Mouse (Mus musculus) midbrain, embryonic 14.5 days (tissue): Measurements from ENCODE around the gene Gpr161. TPM values are rescaled to one million over a fixed set of nuclear protein-coding genes. Genes with fewer than 3 reads are reported as not detected.
"Not testable (repeated sequence)": the region's sequence is repeated elsewhere in the genome, so short reads cannot be mapped to it uniquely, and the experiment has no call there.

Experiments
- ATAC-seq: fragments of 200-750 bp; cut with Nextera tagmentation; 2 replicates; pipeline ENCODE4 v1.8.0; 2017; ENCODE audit warnings: moderate number of reproducible peaks, moderate library complexity; ENCODE audit not compliant: low FRiP score, low TSS enrichment
- DNase-seq: peaks from one replicate; pipeline ENCODE4 v3.0.0-alpha.2; 2015
- H3K27ac ChIP-seq: fragments of 300-500 bp; sonication (generic); replicated peaks from 2 replicates; pipeline ENCODE4 v1.5.1; 2014; ENCODE audit warnings: mild to moderate bottlenecking, low read depth, low read length, moderate library complexity
- H3K27me3 ChIP-seq: fragments of 300-500 bp; sonication (generic); 2 replicates; pipeline ENCODE4 v1.6.1; 2014; ENCODE audit warnings: low read length, control low read depth, mixed read lengths; ENCODE audit not compliant: control insufficient read depth, insufficient read depth
- H3K36me3 ChIP-seq: fragments of 300-500 bp; sonication (generic); 2 replicates; pipeline ENCODE4 v1.6.1; 2014; ENCODE audit warnings: low read length, control low read depth; ENCODE audit not compliant: control insufficient read depth, insufficient read depth
- H3K4me1 ChIP-seq: fragments of 300-500 bp; sonication (generic); 2 replicates; pipeline ENCODE4 v1.6.1; 2014; ENCODE audit warnings: mild to moderate bottlenecking, antibody characterized with exemption, low read length, control low read depth; ENCODE audit not compliant: control insufficient read depth, insufficient read depth
- H3K4me2 ChIP-seq: fragments of 300-500 bp; sonication (generic); 2 replicates; pipeline ENCODE4 v1.6.1; 2014; ENCODE audit warnings: mild to moderate bottlenecking, low read length, moderate library complexity
- H3K4me3 ChIP-seq: fragments of 300-500 bp; sonication (generic); replicated peaks from 2 replicates; pipeline ENCODE4 v1.5.1; 2014; ENCODE audit warnings: low read depth, low read length
- H3K9ac ChIP-seq: fragments of 300-500 bp; sonication (generic); replicated peaks from 2 replicates; pipeline ENCODE4 v1.6.1; 2014; ENCODE audit warnings: mild to moderate bottlenecking, low read length, moderate library complexity
- H3K9me3 ChIP-seq: fragments of 300-500 bp; sonication (generic); 2 replicates; pipeline ENCODE4 v1.6.1; 2016; ENCODE audit warnings: low read length, control low read depth, mixed read lengths; ENCODE audit not compliant: control insufficient read depth
- WGBS: fragments of 180-500 bp; shearing (Covaris S2); extraction: QIAGEN DNeasy Blood & Tissue Kit; methylation state at CpG from one replicate; pipeline ENCODE4 v1.1.7; 2014; 5-methylcytosine and 5-hydroxymethylcytosine counted together
- polyA plus RNA-seq: library from polyadenylated mRNA; unstranded; fragments of >200 nt; fragmentation: Nextera tagmentation; extraction: Ambion mirVana; gene quantifications from 2 replicates; pipeline ENCODE4 v1.2.1, GENCODE M21; 2014

The Gpr161 gene
- polyA plus RNA-seq, 1 experiment from 2014 or later: 6.2 TPM

GRCm38 (mm10) chr1:165321891-165322290 lies 26.3 kb downstream of the Gpr161 start:
- DNase-seq (no peak), ATAC-seq (no peak)
- Histone ChIP-seq H3K36me3 (peaks cover 85% of the 10 kb centered on the region), H3K27me3 (no peaks in the 10 kb centered on the region), H3K4me3 (no peak overlapping the region), H3K27ac (no peak overlapping the region), H3K9ac (no peak overlapping the region), H3K4me2 (no peak overlapping the region), H3K4me1 (no peaks in the 10 kb centered on the region), H3K9me3 (no peaks in the 10 kb centered on the region)
- WGBS: 92% methylated on average over 7 of the region's 7 CpGs

- no peak overlapping the region for H3K4me2 ChIP-seq
- H3K27ac ChIP-seq: no peak overlapping the region
- peaks cover 77% of the 10 kb centered on the region for H3K36me3 ChIP-seq
- WGBS: 87% methylated on average over 7 of the region's 7 CpGs
- no peaks in the 10 kb centered on the region for H3K9me3 ChIP-seq
- H3K9ac ChIP-seq: no peak overlapping the region
- H3K4me1 ChIP-seq: no peaks in the 10 kb centered on the region
- no peak overlapping the region for H3K4me3 ChIP-seq
- no peak for ATAC-seq
- no peak for DNase-seq
- H3K27me3 ChIP-seq: no peaks in the 10 kb centered on the region
These were observed 27.3 kb downstream of the Gpr161 start for GRCm38 (mm10) chr1:165322934-165323333.

- WGBS: 85% methylated on average over 2 of the region's 2 CpGs
- H3K4me2 ChIP-seq: no peak overlapping the region
- no peaks in the 10 kb centered on the region for H3K9me3 ChIP-seq
- H3K27ac ChIP-seq: no peak overlapping the region
- no peaks in the 10 kb centered on the region for H3K4me1 ChIP-seq
- no peak for ATAC-seq
- no peak for DNase-seq
- H3K4me3 ChIP-seq: no peak overlapping the region
- no peaks in the 10 kb centered on the region for H3K27me3 ChIP-seq
- H3K36me3 ChIP-seq: peaks cover 45% of the 10 kb centered on the region
- H3K9ac ChIP-seq: no peak overlapping the region
These were observed 31.8 kb downstream of the Gpr161 start for GRCm38 (mm10) chr1:165327370-165327769.

GRCm38 (mm10) chr1:165327831-165328230 lies 32.2 kb downstream of the Gpr161 start:
- Histone ChIP-seq H3K4me1 (no peaks in the 10 kb centered on the region), H3K9me3 (no peaks in the 10 kb centered on the region), H3K36me3 (peaks cover 40% of the 10 kb centered on the region), H3K4me3 (no peak overlapping the region), H3K27ac (no peak overlapping the region), H3K9ac (no peak overlapping the region), H3K27me3 (no peaks in the 10 kb centered on the region), H3K4me2 (no peak overlapping the region)
- ATAC-seq (no peak), DNase-seq (no peak)
- WGBS: 90% methylated on average over 5 of the region's 5 CpGs

- not testable (repeated sequence) for DNase-seq, H3K27ac ChIP-seq, H3K4me2 ChIP-seq, H3K9ac ChIP-seq, ATAC-seq, H3K9me3 ChIP-seq, H3K4me1 ChIP-seq, H3K4me3 ChIP-seq, H3K27me3 ChIP-seq
- WGBS: 95% methylated on average over 17 of the region's 17 CpGs
- H3K36me3 ChIP-seq: peaks cover 32% of the 10 kb centered on the region
These were observed 33.0 kb downstream of the Gpr161 start for GRCm38 (mm10) chr1:165328384-165329289.

- H3K36me3 ChIP-seq: peaks cover 16% of the 10 kb centered on the region
- H3K4me3 ChIP-seq: no peak overlapping the region
- ATAC-seq: no peak
These were observed 35.3 kb downstream of the Gpr161 start for GRCm38 (mm10) chr1:165330859-165331258.

GRCm38 (mm10) chr1:165332797-165333196 lies 37.2 kb downstream of the Gpr161 start:
- Histone ChIP-seq H3K4me3 (no peak overlapping the region), H3K9me3 (no peaks in the 10 kb centered on the region), H3K36me3 (peaks cover 13% of the 10 kb centered on the region), H3K4me1 (no peaks in the 10 kb centered on the region), H3K4me2 (no peak overlapping the region), H3K27ac (no peak overlapping the region), H3K9ac (no peak overlapping the region), H3K27me3 (no peaks in the 10 kb centered on the region)
- no peak for DNase-seq
- ATAC-seq: no peak
- 89% methylated on average over 3 of the region's 3 CpGs for WGBS

More at GRCm38 (mm10) chr1:165330859-165331258, 35.3 kb downstream of the Gpr161 start:
- Histone ChIP-seq H3K9me3 (no peaks in the 10 kb centered on the region), H3K4me1 (no peaks in the 10 kb centered on the region), H3K27ac (no peak overlapping the region), H3K4me2 (no peak overlapping the region), H3K9ac (no peak overlapping the region), H3K27me3 (no peaks in the 10 kb centered on the region)
- DNase-seq: no peak

- ATAC-seq (no peak), DNase-seq (no peak)
- H3K4me3 ChIP-seq: no peak overlapping the region
- no peaks in the 10 kb centered on the region for H3K27me3 ChIP-seq
- no peak overlapping the region for H3K27ac ChIP-seq
- 0 out of 2 replicates have a peak, but pooled peaks cover under 1% of the 10 kb centered on the region for H3K36me3 ChIP-seq
- WGBS: 78% methylated on average over 7 of the region's 7 CpGs
- no peaks in the 10 kb centered on the region for H3K4me1 ChIP-seq
- no peak overlapping the region for H3K4me2 ChIP-seq
- H3K9ac ChIP-seq: no peak overlapping the region
- no peaks in the 10 kb centered on the region for H3K9me3 ChIP-seq
These were observed 46.5 kb downstream of the Gpr161 start for GRCm38 (mm10) chr1:165342126-165342525.

- Histone ChIP-seq H3K4me3 (no peak overlapping the region), H3K36me3 (no peaks in the 10 kb centered on the region), H3K9me3 (no peaks in the 10 kb centered on the region), H3K4me2 (no peak overlapping the region), H3K4me1 (no peaks in the 10 kb centered on the region), H3K9ac (no peak overlapping the region), H3K27me3 (no peaks in the 10 kb centered on the region), H3K27ac (no peak overlapping the region)
- ATAC-seq (no peak), DNase-seq (peak; percentile 35)
- 52% methylated on average over 4 of the region's 4 CpGs for WGBS
These were observed 48.9 kb downstream of the Gpr161 start for GRCm38 (mm10) chr1:165344453-165344852.
